Mouse (Mus musculus) lung, adult 2 months (tissue): ENCODE results near the gene Fbf1.

Experiments used
- CTCF ChIP-seq: fragments of 200-500 bp; IDR thresholded peaks from 2 replicates; pipeline ENCODE4 v1.5.1; 2011; ENCODE audit warnings: mild to moderate bottlenecking, low read length, control low read depth; ENCODE audit not compliant: insufficient read depth
- POLR2A ChIP-seq: fragments of 200-500 bp; IDR thresholded peaks from 2 replicates; pipeline ENCODE4 v1.6.1; 2011; ENCODE audit warnings: low read depth, mild to moderate bottlenecking, control low read depth, low read length, borderline replicate concordance; ENCODE audit errors: extremely low read depth

DNA sequence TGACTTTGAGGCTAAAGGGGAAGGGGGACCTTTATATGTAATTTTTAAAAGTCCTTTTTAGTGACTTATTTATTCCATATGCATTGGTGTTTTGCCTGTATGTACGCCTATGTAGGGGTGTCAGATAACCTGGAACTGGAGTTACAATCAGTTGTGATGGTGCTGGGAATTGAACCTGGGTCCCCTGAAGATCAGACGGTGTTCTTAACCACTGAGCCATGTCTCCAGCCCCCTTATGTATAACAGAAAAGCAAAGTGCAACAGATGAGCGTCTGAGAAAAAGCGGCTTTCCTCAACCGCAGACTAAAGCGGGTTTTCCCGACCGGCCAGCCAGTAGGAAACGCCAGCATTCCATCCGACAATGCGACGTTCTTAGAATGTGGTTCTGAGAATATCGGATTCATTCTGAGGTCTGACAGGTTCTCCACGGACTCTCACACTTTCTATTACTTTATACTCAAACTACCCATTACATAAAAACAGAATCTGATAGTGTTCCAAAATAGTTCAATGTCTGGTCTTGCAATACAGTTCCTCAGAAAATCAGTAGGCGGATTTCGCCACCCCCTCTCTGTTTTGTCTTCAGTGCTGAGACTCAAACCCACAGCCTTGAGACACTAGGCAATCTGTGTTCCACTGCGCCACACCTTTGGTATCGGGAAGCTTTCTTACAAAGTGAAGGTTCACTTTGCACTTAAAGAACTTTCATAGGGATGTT, 29.1 kb upstream of the Fbf1 start:
- TF ChIP-seq CTCF (no peak), POLR2A (no peak)
